Mouse (Mus musculus) urinary bladder, postnatal 14 days (tissue): ENCODE measurements around the gene Dynlt1f.
A peak's percentile ranks its signal among the peaks of the same experiment; 100 is the strongest.
"Not testable (repeated sequence)": the region's sequence is repeated elsewhere in the genome, so short reads cannot be mapped to it uniquely, and the experiment has no call there.

Experiments used
- DNase-seq: peaks from one replicate; pipeline ENCODE4 v3.0.0; 2021; ENCODE audit warnings: low spot score

Gene Dynlt1f

GRCm38 (mm10) chr17:6624926-6625558 is 30.7 kb downstream of the Dynlt1f start:
- DNase-seq = not testable (repeated sequence)

GRCm38 (mm10) chr17:6621976-6622375 is 33.7 kb downstream of the Dynlt1f start:
- DNase-seq = not testable (repeated sequence)

- DNase-seq = not testable (repeated sequence)
These were observed 34.8 kb downstream of the Dynlt1f start for GRCm38 (mm10) chr17:6620730-6621451.

DNA sequence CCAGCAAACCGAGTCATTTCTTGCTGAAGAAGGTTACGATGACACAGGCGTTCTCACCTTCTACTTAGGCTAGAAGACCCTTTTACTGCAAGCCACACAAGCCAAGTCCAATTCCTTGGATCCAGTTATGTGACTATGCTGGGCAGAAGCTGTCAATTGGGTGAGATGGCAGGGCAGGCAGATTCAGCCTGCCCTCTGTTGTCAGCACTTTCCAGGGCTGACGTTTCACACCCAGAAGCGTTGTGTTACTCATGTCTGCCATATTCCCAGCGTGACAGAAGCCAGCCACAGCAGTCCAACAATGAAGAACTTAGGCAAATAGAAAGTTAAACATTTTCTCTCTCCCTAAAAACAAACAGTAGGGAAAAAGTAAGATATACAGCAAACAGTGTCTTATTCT is 35.7 kb downstream of the Dynlt1f start:
- DNase-seq = not testable (repeated sequence)

DNA sequence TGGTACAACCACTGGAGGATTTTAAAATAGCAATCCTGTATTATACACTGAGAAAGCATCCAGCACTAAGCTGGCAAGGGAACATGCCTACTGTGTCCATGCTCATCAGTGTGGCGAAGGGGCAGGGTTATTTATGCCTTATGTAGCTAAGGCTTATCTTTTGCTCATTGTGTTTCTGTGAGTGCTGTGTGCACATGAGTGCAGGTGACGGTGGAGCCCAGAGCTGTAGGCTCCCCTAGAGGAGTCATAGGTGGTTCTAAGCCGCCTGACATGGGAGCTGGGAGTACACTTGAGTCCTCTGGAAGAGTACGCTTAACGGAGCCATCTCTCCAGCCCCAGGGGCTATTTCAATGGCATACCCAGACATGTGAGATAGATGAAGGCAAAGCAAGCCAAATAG is 36.4 kb downstream of the Dynlt1f start:
- not testable (repeated sequence) for DNase-seq

GRCm38 (mm10) chr17:6617689-6618400 is 37.9 kb downstream of the Dynlt1f start:
- DNase-seq = not testable (repeated sequence)

- DNase-seq = not testable (repeated sequence)
These were observed 39.0 kb downstream of the Dynlt1f start for GRCm38 (mm10) chr17:6616731-6617130.

DNA sequence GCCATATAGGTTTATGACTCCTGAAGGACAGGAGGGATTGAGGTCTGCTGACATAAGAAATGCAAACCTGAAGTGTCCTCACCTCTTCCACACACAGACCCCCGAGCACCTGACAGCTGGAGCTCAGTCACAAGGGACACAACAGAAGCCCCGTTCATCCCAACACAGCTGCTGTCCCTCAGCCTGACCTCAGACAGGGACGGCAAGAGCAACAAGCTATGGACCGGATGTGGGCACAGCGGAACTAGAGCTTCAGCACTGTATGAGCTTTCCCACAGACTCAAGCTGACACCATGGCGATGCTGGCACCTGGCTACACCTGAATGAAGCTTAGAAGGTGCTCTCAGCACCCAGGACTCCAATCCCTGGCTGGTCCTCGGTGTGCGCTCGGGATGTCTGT is 41.4 kb downstream of the Dynlt1f start:
- not testable (repeated sequence) for DNase-seq

DNA sequence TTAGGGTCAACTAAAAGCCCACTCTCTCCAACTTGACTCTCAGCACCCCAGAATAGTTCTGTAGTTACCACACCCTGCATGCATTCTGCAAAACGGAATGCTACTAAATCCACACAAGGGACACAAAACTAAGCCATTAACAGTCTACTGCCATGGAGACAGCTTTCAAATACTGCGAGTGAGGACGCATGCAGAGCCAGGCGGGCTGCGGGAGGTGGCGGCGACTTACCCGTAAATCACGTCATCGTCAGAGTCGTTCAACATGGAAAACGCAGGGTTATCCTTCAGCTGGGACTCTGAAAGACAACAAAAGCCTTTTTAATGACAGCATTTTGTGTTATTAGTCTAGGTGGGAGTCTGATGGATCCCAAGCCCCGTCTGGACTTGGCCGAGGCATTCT is 42.2 kb downstream of the Dynlt1f start:
- DNase-seq = not testable (repeated sequence)

DNA sequence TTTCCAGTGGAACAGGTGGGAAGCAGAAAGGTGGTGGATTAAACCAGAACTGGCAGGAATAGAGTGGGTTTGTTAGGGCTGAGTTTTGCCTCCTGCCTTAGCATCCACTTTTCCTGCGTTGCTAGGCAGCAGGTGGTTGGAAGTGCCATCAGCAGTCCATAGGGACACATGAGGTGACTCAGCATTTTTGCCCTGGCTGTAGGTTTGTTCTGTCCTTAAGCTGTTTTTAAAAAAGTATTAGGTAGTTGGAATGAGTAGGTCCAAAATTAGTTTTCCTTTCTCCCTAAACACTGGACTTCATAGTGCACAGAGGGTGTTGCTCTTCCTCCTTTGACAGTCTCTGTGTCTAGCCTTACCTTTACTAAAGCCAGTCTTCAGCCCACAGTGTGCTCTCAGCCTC is 50.4 kb downstream of the Dynlt1f start:
- not testable (repeated sequence) for DNase-seq

- DNase-seq = not testable (repeated sequence)
These were observed 53.5 kb downstream of the Dynlt1f start for GRCm38 (mm10) chr17:6602205-6602604.

DNA sequence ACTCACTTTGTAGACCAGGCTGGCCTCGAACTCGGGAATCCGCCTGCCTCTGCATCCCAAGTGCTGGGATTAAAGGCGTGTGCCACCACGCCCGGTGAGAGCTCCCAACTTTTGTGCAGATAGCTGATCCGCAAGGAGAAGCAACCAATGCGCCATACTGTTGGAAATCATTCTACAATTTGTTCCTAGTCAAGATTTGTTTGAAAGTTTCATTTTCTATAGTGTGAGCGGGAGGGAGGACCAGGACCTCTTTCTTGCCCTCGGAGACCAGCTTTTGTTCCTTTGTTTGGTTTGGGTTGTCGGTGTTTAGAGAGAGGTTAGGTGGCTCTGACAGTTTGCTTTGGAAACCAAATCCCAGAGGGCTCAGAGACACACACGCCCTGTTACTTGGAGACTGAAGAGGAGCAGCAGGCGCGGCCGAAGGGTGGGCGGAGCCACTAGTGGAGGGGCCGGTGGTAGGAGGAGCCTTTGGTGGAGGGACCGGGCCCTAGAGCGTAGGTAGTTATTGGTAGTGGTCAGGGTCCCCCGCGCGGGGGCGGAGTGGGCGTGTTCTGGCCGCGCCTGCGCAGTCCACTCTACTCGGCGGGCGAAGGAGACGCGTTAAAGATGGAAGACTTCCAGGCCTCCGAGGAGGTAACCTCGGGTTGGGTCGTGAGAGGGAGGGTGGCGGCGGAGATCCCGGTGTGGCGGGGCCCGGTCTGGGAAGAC is 54.3 kb downstream of the Dynlt1f start, which contains the start of gene Dynlt1c:
Gene Dynlt1c (plus strand): TSS at position 468 of the 708 bp plus-strand sequence.
- peak; percentile 82 for DNase-seq

DNA sequence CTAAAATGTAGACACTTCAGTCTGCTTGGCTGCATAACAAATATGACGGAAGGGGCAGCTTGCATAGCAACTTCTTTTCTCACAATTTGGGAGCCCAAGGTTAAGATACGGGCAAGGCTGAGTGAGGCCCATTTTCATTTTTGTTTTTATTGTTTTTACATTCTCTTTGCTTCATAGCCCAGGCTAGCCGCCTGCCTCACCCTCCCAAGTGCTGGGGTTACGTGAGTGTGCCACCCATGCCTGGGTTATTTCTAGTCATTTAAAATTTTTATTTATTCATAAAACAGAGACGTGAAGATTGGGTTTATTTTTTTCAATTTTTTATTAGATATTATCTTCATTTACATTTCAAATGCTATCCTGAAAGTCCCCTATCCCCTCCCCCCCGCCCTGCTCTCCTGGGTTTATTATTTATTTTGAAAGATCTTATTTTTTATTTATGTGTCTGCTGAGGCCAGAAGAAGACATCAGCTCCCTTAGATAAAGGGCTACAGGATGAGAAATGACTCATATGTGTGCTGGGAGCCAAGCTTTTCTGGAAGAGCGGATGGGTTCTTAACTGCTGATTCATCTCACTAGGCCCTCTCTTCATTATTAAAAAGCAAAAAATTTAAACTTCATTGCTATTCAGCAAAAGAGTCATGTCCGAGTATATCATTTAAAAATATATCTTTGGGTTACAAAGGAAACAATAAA is 55.3 kb downstream of the Dynlt1f start:
- DNase-seq = peak; percentile 67

- not testable (repeated sequence) for DNase-seq
These were observed 57.3 kb downstream of the Dynlt1f start for GRCm38 (mm10) chr17:6598356-6598755.
